ENCODE assay signal across 8 mouse cellular contexts in genomic region chr16:30389831-30390649, GRCm38 (mm10). TPM values are rescaled to one million over a fixed set of nuclear protein-coding genes. Genes with fewer than 3 reads are reported as not detected.
DNase-seq lines count a peak whose midpoint lies in the region; ATAC-seq and TF ChIP-seq lines count a peak whose summit lies in the region.

No protein-coding gene starts in this region.

- peak overlapping the region; percentile 83 for H3K4me2 ChIP-seq in embryonic facial prominence, embryonic 13.5 days
- H3K4me2 ChIP-seq in stomach, postnatal 0 days (replicated peaks; ENCODE audit: low read depth): peak overlapping the region; percentile 91

- ATAC-seq in embryonic facial prominence, embryonic 13.5 days (ENCODE audit: insufficient number of reproducible peaks, insufficient read depth, low FRiP score, low TSS enrichment, low read depth): no peak
- peak; percentile 57 for ATAC-seq in megakaryocyte, adult 5-6 weeks (ENCODE audit: poor library complexity, severe bottlenecking)
- no peak for ATAC-seq in stomach, postnatal 0 days (ENCODE audit: low FRiP score, low TSS enrichment)

- peak overlapping the region; percentile 87 for H3K27ac ChIP-seq in gastrocnemius, adult 2 months
- H3K27ac ChIP-seq in embryonic facial prominence, embryonic 13.5 days: no peak overlapping the region
- H3K27ac ChIP-seq in stomach, postnatal 0 days (replicated peaks): peak overlapping the region; percentile 93; the same call in 1 of the 2 replicates

- H3K4me3 ChIP-seq in gastrocnemius, adult 2 months: peak overlapping the region; percentile 89
- H3K4me3 ChIP-seq in embryonic facial prominence, embryonic 13.5 days: no peak overlapping the region
- H3K4me3 ChIP-seq in stomach, postnatal 0 days (ENCODE audit: low read depth, low read length): no peak overlapping the region

- H3K36me3 ChIP-seq in embryonic facial prominence, embryonic 13.5 days: 0 out of 2 replicates have a peak, but pooled peaks cover 4% of the 10 kb centered on the region
- no peaks in the 10 kb centered on the region for H3K36me3 ChIP-seq in stomach, postnatal 0 days (ENCODE audit: control insufficient read depth, insufficient read depth, low read length)

- DNase-seq in gastrocnemius, adult 2 months: no peak
- no peak for DNase-seq in gastrocnemius, postnatal 4 days (ENCODE audit: low spot score in 2 of 2)
- peak; percentile 47 for DNase-seq in induced T-regulatory cell, adult 2 months (ENCODE audit: low read depth)
- no peak for DNase-seq in stomach, postnatal 0 days (ENCODE audit: low spot score)
- no peak for DNase-seq in MN1 (ENCODE audit: low spot score)
- no peak for DNase-seq in ovary, postnatal 10 days (ENCODE audit: low spot score)

- no peaks in the 10 kb centered on the region for H3K9me3 ChIP-seq in embryonic facial prominence, embryonic 13.5 days
- no peaks in the 10 kb centered on the region for H3K9me3 ChIP-seq in stomach, postnatal 0 days (ENCODE audit: control insufficient read depth, low read length)

- no peak overlapping the region for H3K9ac ChIP-seq in embryonic facial prominence, embryonic 13.5 days
- H3K9ac ChIP-seq in stomach, postnatal 0 days (ENCODE audit: low read length): no peak overlapping the region

- no peak for TF ChIP-seq CTCF in gastrocnemius, adult 2 months (IDR thresholded peaks at IDR 0.05)
- no peak for TF ChIP-seq CTCF in stomach, postnatal 0 days (IDR thresholded peaks at IDR 0.05; ENCODE audit: low read depth)

- 69% methylated on average over 9 of the region's 9 CpGs for WGBS in embryonic facial prominence, embryonic 13.5 days
- WGBS in stomach, postnatal 0 days: 54% methylated on average over 9 of the region's 9 CpGs

- TF ChIP-seq EP300 in stomach, postnatal 0 days (optimal IDR thresholded peaks at IDR 0.05): no peak

- H3K4me1 ChIP-seq in embryonic facial prominence, embryonic 13.5 days: peaks cover 19% of the 10 kb centered on the region
- H3K4me1 ChIP-seq in stomach, postnatal 0 days (replicated peaks; ENCODE audit: control insufficient read depth, insufficient read depth): peaks cover 7% of the 10 kb centered on the region

- H3K27me3 ChIP-seq in embryonic facial prominence, embryonic 13.5 days: peaks cover 7% of the 10 kb centered on the region; the same call in 1 of the 2 replicates
- H3K27me3 ChIP-seq in stomach, postnatal 0 days (ENCODE audit: control insufficient read depth, insufficient read depth, low read length): no peaks in the 10 kb centered on the region

- intact Hi-C loops in gastrocnemius, adult 2 months (cut with DNase I): no loop called here

RNA-seq across cellular contexts. Expression of gene Atp13a3, which starts 15.7 kb away (rescaled TPM):
- total RNA-seq in gastrocnemius, adult 2 months (2021): 10 to 100 TPM; 30.4 to 35.2 TPM
- total RNA-seq in gastrocnemius, postnatal 4 days (2021): 100 to 1,000 TPM in 1 of 2 experiments, 10 to 100 TPM in 1; 94.9 to 113 TPM
- polyA plus RNA-seq in embryonic facial prominence, embryonic 13.5 days (2015; fragmentation: Nextera tagmentation; extraction: Ambion mirVana): 9.3 and 10.9 TPM in 2 replicates
- 101 and 107 TPM in 2 replicates for total RNA-seq in megakaryocyte, adult 5-6 weeks (2015)
- total RNA-seq in megakaryocyte, adult 5-6 weeks (2017): 85.2 and 87.7 TPM in 2 replicates
- polyA plus RNA-seq in stomach, postnatal 0 days (2015; fragmentation: Nextera tagmentation; extraction: Ambion mirVana): 7.5 and 7.7 TPM in 2 replicates
